Mouse (Mus musculus) heart, embryonic 10.5 days (tissue): ENCODE data around the gene Rasd2. TPM values are rescaled to one million over a fixed set of nuclear protein-coding genes. Genes with fewer than 3 reads are reported as not detected.

Experiments used
- DNase-seq: peaks from one replicate; pipeline ENCODE4 v3.0.0-alpha.2; 2017; ENCODE audit warnings: low spot score
- H3K27ac ChIP-seq: fragments of 300-500 bp; sonication (generic); 2 replicates; pipeline ENCODE4 v1.5.1; 2016; ENCODE audit warnings: mild to moderate bottlenecking
- H3K27me3 ChIP-seq: fragments of 300-500 bp; sonication (generic); 2 replicates; pipeline ENCODE4 v1.6.1; 2016; ENCODE audit warnings: mild to moderate bottlenecking; ENCODE audit not compliant: poor library complexity, insufficient read depth, severe bottlenecking
- H3K36me3 ChIP-seq: fragments of 300-500 bp; sonication (generic); 2 replicates; pipeline ENCODE4 v1.6.1; 2016; ENCODE audit warnings: mild to moderate bottlenecking, moderate library complexity
- H3K4me1 ChIP-seq: fragments of 300-500 bp; sonication (generic); 2 replicates; pipeline ENCODE4 v1.6.1; 2016; ENCODE audit warnings: mild to moderate bottlenecking
- H3K4me3 ChIP-seq: fragments of 300-500 bp; sonication (generic); 2 replicates; pipeline ENCODE4 v1.5.1; 2016; ENCODE audit warnings: mild to moderate bottlenecking, moderate library complexity
- H3K9me3 ChIP-seq: fragments of 300-500 bp; sonication (generic); 2 replicates; pipeline ENCODE4 v1.6.1; 2016; ENCODE audit warnings: mild to moderate bottlenecking, moderate library complexity
- WGBS: fragments of 180-500 bp; shearing (Covaris S2); methylation state at CpG from one replicate; pipeline ENCODE4 v1.1.7; 2016; 5-methylcytosine and 5-hydroxymethylcytosine counted together
- polyA plus RNA-seq: library from polyadenylated mRNA; unstranded; fragments of >200 nt; fragmentation: Nextera tagmentation; extraction: Ambion mirVana; gene quantifications from 2 replicates; pipeline ENCODE4 v1.2.1, GENCODE M21; 2016

Gene Rasd2
- polyA plus RNA-seq, 1 experiment from 2014 or later = 0.15 TPM

- 87% methylated on average over 15 of the region's 15 CpGs for WGBS
- no peak overlapping the region for H3K4me3 ChIP-seq
- no peak overlapping the region for H3K27ac ChIP-seq
- H3K4me1 ChIP-seq = no peaks in the 10 kb centered on the region
- no peak for DNase-seq
- H3K9me3 ChIP-seq = peaks cover 5% of the 10 kb centered on the region
- H3K27me3 ChIP-seq = no peaks in the 10 kb centered on the region
- H3K36me3 ChIP-seq = peaks cover 4% of the 10 kb centered on the region; the same call in 1 of the 2 replicates
These were observed 33.6 kb downstream of the Rasd2 start for GRCm38 (mm10) chr8:75247331-75247730.

DNA sequence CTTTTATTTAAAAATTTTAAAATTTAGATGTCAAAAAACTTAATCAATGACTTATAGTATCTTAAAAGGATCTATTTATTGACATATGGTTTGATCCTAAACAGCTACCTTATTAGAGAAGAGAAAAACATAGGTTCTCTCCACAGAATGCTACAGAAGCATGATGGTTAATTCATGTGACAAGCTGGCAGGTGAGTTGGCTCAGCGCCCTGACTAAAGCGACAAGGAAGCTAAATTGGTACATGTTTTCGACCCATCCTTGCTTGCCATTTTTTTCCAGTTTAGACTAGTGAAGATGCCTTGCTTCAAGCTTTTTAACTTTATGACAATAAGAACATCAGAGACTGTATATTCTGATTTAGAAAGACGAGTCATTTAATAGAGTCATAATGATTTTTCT, 35.4 kb downstream of the Rasd2 start:
- no peak for DNase-seq
- H3K36me3 ChIP-seq = peaks cover 4% of the 10 kb centered on the region; the same call in 1 of the 2 replicates
- no peaks in the 10 kb centered on the region for H3K4me1 ChIP-seq
- WGBS = 89% methylated on average over 4 of the region's 4 CpGs
- peaks cover 5% of the 10 kb centered on the region for H3K9me3 ChIP-seq
- H3K27me3 ChIP-seq = no peaks in the 10 kb centered on the region
- H3K4me3 ChIP-seq = no peak overlapping the region
- no peak overlapping the region for H3K27ac ChIP-seq

DNA sequence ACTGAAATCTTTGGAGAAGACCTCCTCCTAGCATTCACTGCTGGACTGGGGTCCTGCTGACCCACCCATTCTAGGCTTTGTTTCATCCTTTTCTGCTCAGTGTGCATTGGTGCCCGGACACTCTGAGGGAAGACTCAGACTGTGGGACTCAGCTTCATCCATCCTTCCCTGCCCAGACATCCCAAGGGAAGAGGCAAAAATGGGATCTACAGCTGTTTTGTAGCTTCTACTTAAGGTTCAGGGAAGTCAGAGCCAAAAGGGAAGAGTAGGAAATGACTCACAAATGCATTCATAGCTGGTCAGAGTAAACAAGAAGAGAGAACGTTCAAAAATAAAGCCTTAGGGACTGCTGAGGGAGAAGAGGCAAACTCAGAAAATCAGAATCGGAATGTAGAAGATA, 40.3 kb downstream of the Rasd2 start:
- Histone ChIP-seq H3K4me1 (no peaks in the 10 kb centered on the region), H3K27ac (no peak overlapping the region), H3K4me3 (no peak overlapping the region), H3K36me3 (no peaks in the 10 kb centered on the region), H3K27me3 (no peaks in the 10 kb centered on the region), H3K9me3 (no peaks in the 10 kb centered on the region)
- no peak for DNase-seq
- WGBS = 73% methylated on average over 3 of the region's 3 CpGs

- WGBS = 81% methylated on average over 3 of the region's 3 CpGs
- H3K4me3 ChIP-seq = no peak overlapping the region
These were observed 41.9 kb downstream of the Rasd2 start for GRCm38 (mm10) chr8:75255635-75256034.

GRCm38 (mm10) chr8:75272166-75272565, 58.4 kb downstream of the Rasd2 start:
- Histone ChIP-seq H3K27ac (no peak overlapping the region), H3K36me3 (no peaks in the 10 kb centered on the region), H3K4me3 (no peak overlapping the region), H3K27me3 (no peaks in the 10 kb centered on the region), H3K9me3 (peaks cover 3% of the 10 kb centered on the region; the same call in 1 of the 2 replicates), H3K4me1 (no peaks in the 10 kb centered on the region)
- WGBS = 29% methylated on average over 4 of the region's 4 CpGs
- DNase-seq = no peak

More at GRCm38 (mm10) chr8:75255635-75256034, 41.9 kb downstream of the Rasd2 start:
- no peaks in the 10 kb centered on the region for H3K4me1 ChIP-seq
- no peak overlapping the region for H3K27ac ChIP-seq
- no peaks in the 10 kb centered on the region for H3K27me3 ChIP-seq
- H3K9me3 ChIP-seq = no peaks in the 10 kb centered on the region
- DNase-seq = no peak
- H3K36me3 ChIP-seq = no peaks in the 10 kb centered on the region

Other genes with a start within 250 kb of the Rasd2 start
- 23.7 and 32.8 TPM in 2 replicates for gene Hmgxb4, start 220.6 kb upstream of the Rasd2 start, polyA plus RNA-seq
- 40.3 and 46.4 TPM in 2 replicates for gene Tom1, start 180.2 kb upstream of the Rasd2 start, polyA plus RNA-seq
- gene Hmox1, start 120.3 kb upstream of the Rasd2 start, polyA plus RNA-seq = 19.9 and 28.3 TPM in 2 replicates
- gene Mcm5, start 104.4 kb upstream of the Rasd2 start, polyA plus RNA-seq = 161 and 195 TPM in 2 replicates
- gene Gm10358, start 192.6 kb downstream of the Rasd2 start, polyA plus RNA-seq = 0.30 and 0.42 TPM in 2 replicates
- gene Iqcm, start 234.8 kb downstream of the Rasd2 start, polyA plus RNA-seq = not detected in 2 replicates